Mouse (Mus musculus) MEL-GATA-1-ER (cell line): ENCODE measurements at regions not wholly inside any gene's neighbourhood (a gene's known extent, or its start where the extent isn't known, plus 50 kb on each side); places are given as distances from the start of the nearest gene placed in this dataset.

ENCODE experiments used
- DNase-seq: peaks from one replicate; pipeline ENCODE4 v3.0.0-alpha.2; 2012; ENCODE audit warnings: low read depth; ENCODE audit errors: extremely low read depth

DNA sequence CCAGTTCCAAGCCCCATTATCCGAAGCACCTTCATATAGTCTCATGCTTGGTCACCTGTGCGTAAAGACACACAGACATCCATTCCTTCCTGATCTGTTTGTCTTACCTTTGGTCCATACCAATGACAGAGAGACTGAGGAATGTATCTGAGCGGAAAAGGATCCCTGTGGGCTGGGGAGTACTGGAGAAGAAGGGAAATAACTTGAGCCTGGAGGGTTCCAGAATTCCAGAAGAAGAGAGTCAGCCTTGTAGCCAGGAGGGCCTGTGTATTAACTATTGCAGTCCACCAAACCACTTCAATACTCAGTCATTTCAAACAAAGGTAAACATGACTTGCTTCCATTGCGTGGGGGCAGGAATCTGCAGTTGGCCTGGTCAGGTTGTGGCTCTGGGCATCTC lies 51.0 kb upstream of the Rybp start:
- DNase-seq: no peak
